Mouse (Mus musculus): ENCODE results near the gene Gm13101. TPM values are rescaled to one million over a fixed set of nuclear protein-coding genes. Genes with fewer than 3 reads are reported as not detected.

Gene Gm13101
- polyA plus RNA-seq, 1 experiment from 2014 or later, result not detected

Other genes with a start within 250 kb of the Gm13101 start
- not detected in 2 replicates for gene Gm13078, start 247.5 kb downstream of the Gm13101 start, polyA plus RNA-seq (2014; fragmentation: Nextera tagmentation; extraction: Ambion mirVana)
- gene Gm13023, start 177.6 kb downstream of the Gm13101 start, polyA plus RNA-seq (2014; fragmentation: Nextera tagmentation; extraction: Ambion mirVana), result not detected in 2 replicates
- gene Gm13084, start 150.9 kb downstream of the Gm13101 start, polyA plus RNA-seq (2014; fragmentation: Nextera tagmentation; extraction: Ambion mirVana), result not detected in 2 replicates
- not detected in 2 replicates for gene Gm13103, start 120.5 kb downstream of the Gm13101 start, polyA plus RNA-seq (2014; fragmentation: Nextera tagmentation; extraction: Ambion mirVana)
- not detected in 2 replicates for gene Pramef6, start 66.6 kb downstream of the Gm13101 start, polyA plus RNA-seq (2014; fragmentation: Nextera tagmentation; extraction: Ambion mirVana)
- not detected in 2 replicates for gene Pramef25, start 15.9 kb downstream of the Gm13101 start, polyA plus RNA-seq (2014; fragmentation: Nextera tagmentation; extraction: Ambion mirVana)
- gene Pramef17, start 27.4 kb upstream of the Gm13101 start, polyA plus RNA-seq (2014; fragmentation: Nextera tagmentation; extraction: Ambion mirVana), result not detected in 2 replicates
- gene Pramel4, start 92.2 kb upstream of the Gm13101 start, polyA plus RNA-seq (2014; fragmentation: Nextera tagmentation; extraction: Ambion mirVana), result not detected in 2 replicates
- not detected in 2 replicates for gene Gm13102, start 139.5 kb upstream of the Gm13101 start, polyA plus RNA-seq (2014; fragmentation: Nextera tagmentation; extraction: Ambion mirVana)
- not detected in 2 replicates for gene Oog3, start 195.7 kb upstream of the Gm13101 start, polyA plus RNA-seq (2014; fragmentation: Nextera tagmentation; extraction: Ambion mirVana)
- not detected in 2 replicates for gene Oog2, start 223.8 kb upstream of the Gm13101 start, polyA plus RNA-seq (2014; fragmentation: Nextera tagmentation; extraction: Ambion mirVana)
- not detected in 2 replicates for gene C87977, start 246.4 kb upstream of the Gm13101 start, polyA plus RNA-seq (2014; fragmentation: Nextera tagmentation; extraction: Ambion mirVana)

Measured in embryonic facial prominence, embryonic 14.5 days (tissue).